Mouse (Mus musculus): ENCODE measurements around the gene Slc5a4b. TPM values are rescaled to one million over a fixed set of nuclear protein-coding genes. Genes with fewer than 3 reads are reported as not detected.

The Slc5a4b gene
- total RNA-seq, 2 experiments from 2014 or later: not detected

DNA sequence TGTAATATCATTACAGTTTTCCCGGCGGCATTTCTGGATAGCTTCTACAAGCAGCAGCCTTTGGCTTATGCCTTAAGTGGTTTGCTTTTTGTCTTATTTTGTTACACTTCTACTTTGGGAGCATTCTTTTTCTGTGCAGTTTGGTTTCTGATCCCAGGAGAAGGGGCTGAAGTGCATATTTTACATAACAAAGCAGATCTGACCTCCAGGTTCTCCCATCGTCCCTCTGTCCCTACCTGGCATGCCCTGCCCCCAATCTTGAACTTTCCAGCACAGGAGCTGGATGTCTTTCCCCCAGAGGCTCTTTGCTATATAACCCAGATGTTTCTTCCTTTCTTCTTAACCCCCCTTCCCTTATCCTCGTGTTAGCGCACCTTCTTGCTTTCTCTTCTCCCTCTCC is 65.4 kb downstream of the Slc5a4b start:
- DNase-seq (ENCODE audit: low spot score in 2 of 2): no peak

DNA sequence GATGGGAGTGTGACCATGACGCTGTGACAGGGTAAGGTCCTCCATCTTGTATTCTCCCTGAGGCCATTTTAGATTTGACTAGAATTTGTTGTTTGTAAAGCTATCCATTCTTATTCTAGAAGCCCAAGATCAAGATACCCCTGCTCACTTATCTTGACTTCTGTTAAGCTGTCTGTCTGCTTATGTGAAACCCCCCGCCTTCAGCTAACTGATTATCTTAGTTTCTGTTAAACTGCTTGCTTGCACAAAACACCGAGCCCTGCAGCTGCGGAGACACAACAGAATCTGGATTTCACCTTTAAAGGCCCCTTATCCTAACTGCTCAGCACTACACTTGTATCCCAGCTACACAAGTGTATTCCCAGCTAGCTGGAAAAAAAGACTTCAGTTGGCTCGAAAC is 73.8 kb downstream of the Slc5a4b start:
- DNase-seq (ENCODE audit: low spot score in 2 of 2): no peak

DNA sequence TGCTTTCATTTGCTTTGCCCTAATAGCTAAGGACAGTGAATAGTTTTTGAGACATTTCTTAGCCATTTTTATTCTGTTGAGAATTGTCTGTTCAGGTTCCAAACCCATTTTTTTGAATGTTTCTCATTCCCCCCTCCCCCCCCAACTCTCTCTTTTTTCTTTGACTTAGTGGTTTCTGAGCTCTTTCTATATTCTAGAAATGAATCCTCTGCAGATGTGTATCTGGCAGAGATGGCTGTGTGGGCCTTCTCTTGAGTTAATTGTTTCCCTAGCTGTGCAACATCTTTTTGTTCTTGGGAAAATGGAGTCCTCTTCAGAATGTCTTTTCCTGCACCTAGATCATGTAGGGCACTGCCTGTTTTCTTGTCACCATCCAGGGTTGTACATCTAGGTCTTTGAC is 75.5 kb downstream of the Slc5a4b start:
- DNase-seq (ENCODE audit: low spot score in 2 of 2): no peak

DNA sequence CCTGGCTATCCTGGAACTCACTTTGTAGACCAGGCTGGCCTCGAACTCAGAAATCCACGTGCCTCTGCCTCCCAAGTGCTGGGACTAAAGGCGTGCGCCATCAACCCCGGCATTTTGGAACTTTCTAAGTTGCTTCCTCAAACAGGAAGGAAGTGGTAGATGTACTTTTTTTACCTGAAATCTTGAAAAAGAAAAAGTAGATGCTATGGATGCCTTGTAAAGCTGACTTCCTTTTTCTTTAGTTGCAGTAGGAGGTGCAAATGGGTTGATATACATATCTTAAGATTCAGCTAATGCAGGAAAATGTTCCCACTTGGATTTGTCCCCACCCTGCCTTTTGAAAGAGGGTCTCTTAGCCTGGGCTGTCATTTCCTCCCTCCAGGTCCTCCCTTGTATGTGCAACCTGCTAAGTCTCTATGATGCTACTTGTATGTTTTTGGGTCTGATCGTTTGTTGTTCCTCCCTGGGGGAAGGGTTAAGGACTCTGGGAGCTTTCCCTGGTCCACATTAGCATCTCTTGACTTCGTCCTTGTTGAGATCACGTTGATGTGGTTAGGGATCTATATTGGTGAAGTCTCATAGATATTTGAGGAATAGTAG is 76.7 kb downstream of the Slc5a4b start:
- no peak for DNase-seq (ENCODE audit: low spot score in 2 of 2)

DNA sequence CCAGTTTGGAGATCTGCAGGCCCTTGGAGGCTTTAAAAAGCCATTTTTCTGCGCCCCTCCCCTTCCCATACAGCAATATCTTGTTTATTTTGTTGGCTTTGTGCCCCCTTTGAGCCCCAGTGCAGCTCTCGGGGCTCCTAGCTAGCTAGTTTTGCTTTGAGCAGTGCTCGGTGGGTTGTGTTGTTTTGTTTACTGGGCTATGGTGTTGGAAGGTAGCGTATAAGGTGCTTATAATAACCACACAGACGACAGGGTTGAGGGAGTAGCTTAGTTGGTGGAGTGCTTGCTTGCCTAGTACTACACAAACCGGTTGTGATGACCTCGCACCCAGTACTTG is 77.7 kb downstream of the Slc5a4b start:
- DNase-seq (ENCODE audit: low spot score in 2 of 2): no peak

DNA sequence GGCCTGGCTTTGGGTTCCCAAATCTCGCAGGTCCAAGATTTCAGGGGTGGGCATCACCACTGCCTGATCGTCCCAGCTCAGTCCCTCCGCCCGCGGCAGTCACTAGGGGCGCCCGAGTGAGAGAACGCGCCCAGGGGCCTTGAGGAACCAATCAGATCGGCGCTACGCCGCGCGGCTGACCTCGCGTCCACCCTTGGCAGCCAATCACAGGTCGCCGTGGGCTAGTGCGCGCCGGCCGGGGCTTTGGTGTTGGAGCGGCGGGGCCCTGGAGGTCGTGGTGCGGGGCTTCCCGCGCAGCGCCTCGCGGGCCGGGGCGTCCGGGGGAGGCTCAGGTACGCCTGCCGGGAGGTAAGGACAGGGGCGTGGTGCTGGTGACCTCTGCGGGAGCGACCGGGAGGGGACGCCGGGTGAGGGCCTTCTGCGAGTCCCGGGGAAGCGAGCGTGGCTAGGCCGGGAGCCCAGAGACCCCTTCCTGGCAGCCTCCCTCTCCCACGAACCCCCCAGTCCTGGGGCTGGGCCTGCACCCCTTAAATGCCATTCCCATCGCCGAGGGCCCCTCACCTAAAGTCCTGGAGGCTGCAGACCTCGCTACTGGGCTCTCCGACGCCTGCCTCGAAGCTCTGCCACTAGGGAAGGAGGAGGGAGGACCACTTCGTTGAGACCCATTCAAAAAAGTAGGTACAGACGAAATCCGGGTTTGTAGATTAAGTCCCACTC is 78.2 kb downstream of the Slc5a4b start, which contains the start of gene Zfp280b:
TSS of gene Zfp280b (plus strand) at position 249 of the 717 bp plus-strand sequence.
- peak; percentile 91 to 93 for DNase-seq (ENCODE audit: low spot score in 2 of 2)

DNA sequence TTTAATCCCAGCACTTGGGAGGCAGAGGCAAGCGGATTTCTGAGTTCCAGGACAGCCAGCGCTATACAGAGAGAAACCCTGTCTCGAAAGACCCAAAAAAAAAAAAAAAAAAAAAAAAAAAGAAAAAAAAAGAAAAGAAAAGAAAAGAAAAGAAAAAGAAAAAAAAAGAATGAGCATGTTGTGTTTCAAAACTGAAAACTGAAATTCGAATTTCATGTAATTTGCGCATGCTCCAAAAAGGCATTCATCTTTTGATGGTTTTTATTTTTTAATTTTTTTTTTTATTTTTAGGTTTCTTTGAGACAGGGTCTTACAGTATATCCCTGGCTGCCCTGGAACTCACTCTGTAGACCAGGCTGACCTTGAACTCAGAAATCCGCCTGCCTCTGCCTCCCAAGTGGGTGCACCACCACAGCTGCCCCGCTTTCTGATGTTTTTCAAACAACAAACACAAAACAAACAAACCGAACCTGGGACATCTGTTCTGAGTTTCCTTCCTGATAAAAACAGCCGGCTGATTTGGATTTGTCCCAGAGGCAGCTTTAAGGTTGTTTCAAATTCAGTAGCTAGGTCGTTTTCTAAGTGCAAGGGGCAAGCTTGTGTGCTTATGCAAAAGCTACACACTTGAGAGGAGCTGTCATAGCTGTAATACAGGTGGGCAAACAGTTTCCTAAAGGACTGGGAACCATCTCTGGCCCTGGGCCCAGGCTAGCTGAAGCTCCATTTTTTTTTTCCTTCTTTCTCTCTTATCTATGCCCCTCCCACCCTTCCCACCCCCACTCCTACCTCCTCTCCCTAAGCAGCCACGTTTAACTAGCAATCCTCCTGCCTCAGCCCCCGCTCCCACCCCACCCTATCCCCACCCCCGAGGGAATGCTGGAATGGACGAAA is 79.0 kb downstream of the Slc5a4b start:
- no peak for DNase-seq (ENCODE audit: low spot score in 2 of 2)

DNA sequence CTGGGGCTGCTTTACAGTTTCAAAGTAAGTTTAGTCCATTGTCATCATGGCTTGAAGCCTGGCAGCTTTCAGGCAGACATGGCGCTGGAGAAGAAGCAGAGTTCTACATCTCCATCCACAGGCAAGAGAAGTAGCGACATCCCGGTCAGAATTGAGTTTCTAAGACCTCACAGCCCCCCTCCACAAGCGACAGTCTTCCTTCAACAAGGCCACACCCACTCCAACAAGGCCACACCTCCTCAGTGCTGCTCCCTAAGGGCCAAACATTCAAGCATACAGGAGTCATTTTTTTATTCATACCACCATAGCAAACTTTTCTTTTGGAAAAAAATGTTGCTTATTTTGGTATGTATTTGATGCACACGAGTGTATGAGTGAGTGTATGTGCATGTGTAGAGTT is 80.3 kb downstream of the Slc5a4b start:
- no peak for DNase-seq (ENCODE audit: low spot score in 2 of 2)

DNA sequence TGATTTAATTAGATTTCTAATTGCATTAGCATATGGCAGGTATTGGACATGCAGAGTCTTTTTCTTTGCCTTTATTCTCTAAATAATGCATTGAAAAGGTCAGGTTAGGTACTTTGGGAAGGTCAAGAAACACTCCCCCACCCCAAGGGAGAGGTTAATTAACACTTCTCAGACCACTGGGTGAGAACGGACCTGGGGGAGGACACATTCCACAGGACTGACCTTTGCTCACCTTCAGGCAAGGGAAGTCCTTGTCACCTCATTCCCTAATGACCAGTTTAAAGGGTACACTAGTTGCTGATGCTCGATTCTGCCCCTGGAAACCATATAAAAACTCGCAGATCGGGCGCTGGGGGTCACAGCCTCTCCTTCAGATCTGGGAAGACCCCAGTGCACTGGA is 81.5 kb downstream of the Slc5a4b start:
- DNase-seq (ENCODE audit: low spot score in 2 of 2): no peak

DNA sequence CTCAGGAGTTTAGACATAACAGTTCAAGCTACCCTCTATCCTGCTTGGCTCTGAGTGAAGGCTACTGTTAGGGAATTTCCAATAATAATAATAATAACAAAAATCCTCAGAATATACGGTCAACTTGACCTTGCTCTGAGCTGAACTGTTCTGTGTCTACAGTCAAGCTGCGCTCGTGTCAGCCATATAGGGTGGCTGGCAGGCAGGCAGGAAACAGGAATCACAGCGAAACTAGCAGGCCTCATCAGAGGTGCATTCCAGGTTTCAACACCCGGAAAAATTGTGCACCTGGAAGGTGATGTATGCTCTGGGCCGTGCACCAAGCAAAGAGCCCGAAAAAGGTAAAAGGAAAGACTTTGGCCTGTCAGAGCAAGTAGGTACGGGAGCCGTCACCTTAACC is 82.4 kb downstream of the Slc5a4b start:
- no peak for DNase-seq (ENCODE audit: low spot score in 2 of 2)

DNA sequence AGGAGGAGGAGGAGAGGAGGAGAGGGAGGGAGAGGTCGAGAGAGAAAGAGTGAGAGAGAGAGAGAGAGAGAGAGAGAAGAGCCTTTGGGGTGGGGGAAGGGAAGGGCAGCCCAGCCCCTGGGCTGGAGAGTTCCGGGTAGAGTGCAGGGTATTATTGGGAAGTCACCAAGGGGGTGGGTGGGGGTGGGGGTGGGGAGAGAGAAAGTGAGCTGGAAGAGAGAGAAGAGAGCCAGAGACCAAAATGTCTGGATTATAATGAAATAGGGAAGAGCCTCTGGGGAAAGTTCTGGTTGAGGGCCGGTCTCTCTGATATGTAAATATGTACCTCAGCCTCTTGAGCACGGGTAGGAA is 82.8 kb downstream of the Slc5a4b start:
- DNase-seq (ENCODE audit: low spot score in 2 of 2): no peak

DNA sequence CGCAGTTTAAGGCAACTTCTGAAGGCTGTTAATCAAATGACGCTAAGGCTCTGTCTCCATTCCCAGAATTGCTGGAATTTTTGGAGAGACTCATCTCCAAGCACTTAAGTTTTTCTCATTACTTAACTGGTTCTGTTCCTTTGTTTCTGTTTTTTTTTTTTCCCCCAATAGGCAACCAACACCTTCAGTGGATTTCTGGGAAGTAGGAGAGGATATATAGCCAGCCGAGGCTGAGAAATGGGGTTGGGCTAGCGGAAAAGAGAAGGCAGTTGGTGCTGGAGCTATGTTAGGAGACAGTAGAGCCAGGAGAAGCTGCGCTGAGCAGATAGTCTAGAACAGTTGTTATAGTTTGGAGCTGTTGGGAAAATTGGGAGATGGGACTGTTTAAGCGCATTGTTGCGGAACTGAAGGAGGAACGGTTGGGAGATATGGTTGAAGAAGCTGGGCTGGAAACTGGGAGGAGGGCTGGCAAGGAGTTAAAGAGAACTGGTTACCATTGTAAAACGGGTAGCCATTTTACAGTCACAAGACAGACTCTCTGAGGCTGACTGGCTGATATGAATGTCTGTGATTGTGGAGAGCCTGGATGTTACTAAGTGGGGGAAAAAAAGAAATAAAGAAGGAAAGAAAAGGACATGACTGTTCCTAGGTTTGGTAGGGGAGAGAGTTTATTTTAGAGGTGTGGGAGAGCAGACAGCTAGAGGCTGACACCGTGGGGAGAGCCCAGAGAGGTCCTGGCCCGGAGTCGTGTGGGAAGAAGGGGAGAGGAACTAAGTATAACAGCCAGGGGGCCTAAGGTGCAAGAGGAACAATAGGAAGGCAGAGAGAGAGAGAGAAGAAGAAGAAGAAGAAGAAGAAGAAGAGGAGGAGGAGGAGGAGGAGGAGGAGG is 83.4 kb downstream of the Slc5a4b start:
- DNase-seq (ENCODE audit: low spot score in 2 of 2): no peak

DNA sequence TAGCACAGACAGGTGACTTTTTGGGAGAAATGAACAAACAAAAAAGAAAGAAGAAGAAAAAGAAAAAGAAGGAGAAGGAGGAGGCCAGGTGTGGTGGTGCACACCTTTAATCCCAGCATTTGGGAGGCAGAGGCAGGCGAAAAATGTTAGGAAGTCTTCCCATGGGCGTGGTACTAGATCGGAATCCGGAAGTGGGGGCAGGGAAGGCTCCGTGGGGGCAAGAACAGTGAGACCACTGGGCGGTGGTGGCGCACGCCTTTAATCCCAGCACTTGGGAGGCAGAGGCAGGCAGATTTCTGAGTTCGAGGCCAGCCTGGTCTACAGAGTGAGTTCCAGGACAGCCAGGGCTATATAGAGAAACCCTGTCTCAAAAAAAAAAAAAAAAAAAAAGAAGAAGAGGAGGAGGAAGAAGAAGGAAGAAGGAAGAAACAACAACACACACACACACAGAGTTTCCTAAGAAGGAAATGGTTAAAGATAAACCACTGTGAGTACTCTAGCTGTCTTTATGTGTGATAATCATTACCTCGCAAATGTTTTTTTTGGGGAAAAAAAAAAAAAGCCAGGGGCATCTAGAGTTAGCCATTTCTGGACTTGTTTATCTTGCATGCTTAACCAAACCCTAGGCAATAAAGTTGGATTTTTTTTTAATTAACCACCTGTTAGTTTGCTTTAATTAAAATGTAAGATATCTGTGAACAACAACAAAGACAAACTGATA is 85.1 kb downstream of the Slc5a4b start:
- DNase-seq (ENCODE audit: low spot score in 2 of 2): no peak

DNA sequence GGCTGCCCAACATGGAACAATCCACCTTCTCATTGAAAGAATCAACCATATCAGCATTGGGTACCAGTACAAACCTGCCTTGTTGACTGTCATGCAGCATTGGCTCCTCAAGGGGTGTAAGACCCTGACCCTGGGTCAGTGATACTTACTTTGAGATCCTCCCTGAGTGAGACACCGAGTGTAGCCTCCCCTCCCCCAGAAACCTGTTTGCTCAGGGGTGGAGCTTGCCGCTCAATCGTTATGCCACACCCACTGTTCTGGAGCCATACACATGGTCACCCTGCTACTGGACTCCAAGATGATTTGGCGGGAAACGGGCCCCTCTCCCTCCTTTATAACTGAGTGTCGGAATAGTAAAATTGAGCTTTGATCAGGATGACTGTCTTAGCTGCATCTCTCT is 86.8 kb downstream of the Slc5a4b start:
- no peak for DNase-seq (ENCODE audit: low spot score in 2 of 2)

DNA sequence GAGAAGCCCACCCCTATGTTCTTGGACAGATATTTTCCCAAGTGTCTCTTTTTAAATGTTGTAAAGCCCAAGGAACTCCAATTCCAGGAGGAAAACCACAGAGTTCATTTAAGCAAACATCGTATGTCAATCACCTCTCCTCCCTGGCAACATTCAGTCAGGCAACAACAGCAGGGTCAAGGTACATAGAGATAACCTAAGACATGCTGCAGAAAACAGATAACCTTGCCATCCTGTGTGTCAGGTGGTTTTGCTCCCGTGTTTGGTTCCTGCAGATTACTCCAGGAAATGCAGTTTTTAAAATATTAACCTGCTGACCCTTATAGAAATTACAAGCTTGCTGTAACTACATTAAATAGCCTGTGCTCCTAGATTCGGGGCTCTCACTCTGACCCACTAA is 89.0 kb downstream of the Slc5a4b start:
- no peak for DNase-seq (ENCODE audit: low spot score in 2 of 2)

DNA sequence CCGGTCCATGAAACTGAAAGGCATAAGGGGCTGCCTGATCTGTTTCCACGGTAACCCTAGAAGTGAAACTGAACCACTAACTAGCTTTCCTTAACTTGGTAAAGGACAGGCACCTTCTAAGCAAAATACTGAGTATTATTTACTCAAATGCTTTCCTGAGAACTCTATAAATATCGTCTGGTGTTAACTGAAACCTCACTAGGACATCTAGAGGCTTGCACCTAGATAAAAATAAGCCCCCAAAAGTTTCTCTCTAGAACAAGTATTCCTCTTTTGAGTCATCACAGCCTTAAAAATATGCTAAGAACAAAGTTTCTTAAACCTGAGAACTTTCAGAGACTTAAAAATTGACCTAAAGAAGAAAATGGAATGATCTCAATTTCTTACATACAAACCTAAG is 93.9 kb downstream of the Slc5a4b start:
- DNase-seq (ENCODE audit: low spot score in 2 of 2): no peak

DNA sequence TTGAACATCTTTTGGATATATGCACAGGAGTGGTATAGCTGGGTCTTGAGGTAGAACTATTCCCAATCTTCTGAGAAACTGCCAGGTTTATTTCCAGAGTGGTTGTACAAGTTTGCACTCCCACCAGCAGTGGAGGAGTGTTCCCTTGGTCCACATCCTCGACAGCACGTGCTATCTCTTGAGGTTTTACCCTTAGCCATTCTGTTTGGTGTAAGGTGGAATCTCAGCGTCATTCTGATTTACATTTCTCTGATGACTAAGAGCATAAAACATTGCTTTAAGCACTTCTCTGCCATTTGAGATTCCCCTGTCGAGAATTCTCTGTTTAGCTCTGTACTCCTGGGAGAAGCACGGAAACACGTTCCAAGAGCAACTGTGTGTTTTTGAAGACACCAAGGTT is 97.8 kb downstream of the Slc5a4b start:
- no peak for DNase-seq (ENCODE audit: low spot score in 2 of 2)

DNA sequence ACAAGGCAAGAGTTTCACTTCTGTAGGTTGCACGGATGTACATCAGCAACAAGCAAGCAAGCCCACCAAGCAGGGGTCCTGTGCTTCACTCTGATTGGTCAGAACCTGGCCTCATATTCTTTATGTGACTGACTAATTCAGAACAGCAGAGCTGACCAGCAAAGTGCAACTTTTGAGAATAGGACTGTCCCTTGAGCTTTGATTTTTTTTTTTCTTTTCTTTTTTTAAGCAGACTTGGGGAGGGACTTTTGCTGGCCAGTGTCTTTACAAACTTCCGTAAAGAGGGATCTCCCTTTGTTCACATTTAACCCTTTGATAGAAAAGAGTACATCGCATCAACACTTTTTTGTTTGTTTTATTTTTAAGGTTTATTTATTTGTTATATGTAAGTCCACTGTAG is 100.9 kb downstream of the Slc5a4b start:
- DNase-seq (ENCODE audit: low spot score in 2 of 2): no peak
